Mouse (Mus musculus): Measurements from ENCODE around the gene Rab15. TPM values are rescaled to one million over a fixed set of nuclear protein-coding genes. Genes with fewer than 3 reads are reported as not detected.

Rab15 gene
- polyA plus RNA-seq, 1 experiment, result 0.06 TPM

GRCm38 (mm10) chr12:76776898-76777297 is 45.8 kb downstream of the Rab15 start:
- no peak overlapping the region for H3ac ChIP-seq (ENCODE audit: control insufficient read depth, insufficient read length, low read depth)
- H3K79me2 ChIP-seq (ENCODE audit: control insufficient read depth, insufficient read depth), result no peaks in the 10 kb centered on the region
- no peaks in the 10 kb centered on the region for H3K79me3 ChIP-seq (ENCODE audit: low read depth)
- H3K27me3 ChIP-seq (ENCODE audit: control insufficient read depth, insufficient read depth, insufficient read length), result no peaks in the 10 kb centered on the region
- no peaks in the 10 kb centered on the region for H3K36me3 ChIP-seq (ENCODE audit: control insufficient read depth, insufficient read depth)
- TF ChIP-seq USF1 (IDR thresholded peaks at IDR 0.05; ENCODE audit: low read depth), result no peak
- no peak for TF ChIP-seq CTCF (IDR thresholded peaks at IDR 0.05; ENCODE audit: control insufficient read depth, insufficient read depth, insufficient read length)
- TF ChIP-seq CEBPB (IDR thresholded peaks at IDR 0.05; ENCODE audit: low read depth), result no peak
- no peak overlapping the region for H3K4me3 ChIP-seq (ENCODE audit: insufficient read depth, poor library complexity, severe bottlenecking)

- no peaks in the 10 kb centered on the region for H3K36me3 ChIP-seq (ENCODE audit: control insufficient read depth, insufficient read depth)
- no peak overlapping the region for H3K4me3 ChIP-seq (ENCODE audit: insufficient read depth, poor library complexity, severe bottlenecking)
- TF ChIP-seq CTCF (IDR thresholded peaks at IDR 0.05; ENCODE audit: control insufficient read depth, insufficient read depth, insufficient read length), result no peak
- no peak for TF ChIP-seq USF1 (IDR thresholded peaks at IDR 0.05; ENCODE audit: low read depth)
- no peak for TF ChIP-seq MYOD1 (IDR thresholded peaks at IDR 0.05; ENCODE audit: control insufficient read depth, insufficient read length, low read depth)
- no peak for TF ChIP-seq FOSL1 (IDR thresholded peaks at IDR 0.05; ENCODE audit: insufficient read depth, low read length, poor library complexity, severe bottlenecking)
- no peak for TF ChIP-seq CEBPB (IDR thresholded peaks at IDR 0.05; ENCODE audit: low read depth)
- TF ChIP-seq MYOG (IDR thresholded peaks at IDR 0.05; ENCODE audit: control insufficient read depth, extremely low read depth, insufficient read length), result no peak
- no peak for TF ChIP-seq MAX (IDR thresholded peaks at IDR 0.05)
- H3K27me3 ChIP-seq (ENCODE audit: control insufficient read depth, insufficient read depth, insufficient read length), result no peaks in the 10 kb centered on the region
- no peak overlapping the region for H3ac ChIP-seq (ENCODE audit: control insufficient read depth, insufficient read length, low read depth)
- no peaks in the 10 kb centered on the region for H3K79me2 ChIP-seq (ENCODE audit: control insufficient read depth, insufficient read depth)
- H3K79me3 ChIP-seq (ENCODE audit: low read depth), result no peaks in the 10 kb centered on the region
These were observed 47.6 kb downstream of the Rab15 start for GRCm38 (mm10) chr12:76775132-76775531.

GRCm38 (mm10) chr12:76774652-76775051 is 48.1 kb downstream of the Rab15 start:
- Histone ChIP-seq H3ac (ENCODE audit: control insufficient read depth, insufficient read length, low read depth) (no peak overlapping the region), H3K4me3 (ENCODE audit: insufficient read depth, poor library complexity, severe bottlenecking) (no peak overlapping the region), H3K27me3 (ENCODE audit: control insufficient read depth, insufficient read depth, insufficient read length) (no peaks in the 10 kb centered on the region), H3K79me2 (ENCODE audit: control insufficient read depth, insufficient read depth) (no peaks in the 10 kb centered on the region), H3K79me3 (ENCODE audit: low read depth) (no peaks in the 10 kb centered on the region), H3K36me3 (ENCODE audit: control insufficient read depth, insufficient read depth) (no peaks in the 10 kb centered on the region)
- TF ChIP-seq CEBPB (IDR thresholded peaks at IDR 0.05; ENCODE audit: low read depth) (no peak), CTCF (IDR thresholded peaks at IDR 0.05; ENCODE audit: control insufficient read depth, insufficient read depth, insufficient read length) (no peak), USF1 (IDR thresholded peaks at IDR 0.05; ENCODE audit: low read depth) (no peak), MAX (IDR thresholded peaks at IDR 0.05) (no peak), FOSL1 (IDR thresholded peaks at IDR 0.05; ENCODE audit: insufficient read depth, low read length, poor library complexity, severe bottlenecking) (no peak)

DNA sequence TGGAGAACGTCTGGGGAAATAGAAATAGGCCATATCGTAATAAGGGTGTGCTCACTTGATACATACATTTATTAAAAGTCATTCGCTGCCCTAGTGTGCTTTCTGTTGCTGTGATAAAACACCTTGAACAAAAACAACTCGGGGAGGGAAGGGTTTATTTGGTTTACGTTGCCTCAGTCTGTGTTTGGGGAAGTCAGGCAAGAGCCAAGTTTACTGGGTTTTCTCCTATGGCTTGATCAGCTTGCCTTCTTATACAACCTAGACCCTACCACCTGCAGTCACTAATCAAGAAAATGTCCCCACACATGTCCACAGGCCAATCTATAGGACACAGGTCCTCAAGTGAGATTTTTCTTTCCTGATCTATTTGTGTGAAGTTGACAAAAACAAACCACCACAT is 51.2 kb downstream of the Rab15 start:
- Histone ChIP-seq H3K36me3 (ENCODE audit: control insufficient read depth, insufficient read depth) (no peaks in the 10 kb centered on the region), H3K79me3 (ENCODE audit: low read depth) (no peaks in the 10 kb centered on the region), H3K79me2 (ENCODE audit: control insufficient read depth, insufficient read depth) (no peaks in the 10 kb centered on the region), H3K27me3 (ENCODE audit: control insufficient read depth, insufficient read depth, insufficient read length) (no peaks in the 10 kb centered on the region), H3ac (ENCODE audit: control insufficient read depth, insufficient read length, low read depth) (no peak overlapping the region), H3K4me3 (ENCODE audit: insufficient read depth, poor library complexity, severe bottlenecking) (no peak overlapping the region)
- TF ChIP-seq MYOG (IDR thresholded peaks at IDR 0.05; ENCODE audit: control insufficient read depth, extremely low read depth, insufficient read length) (no peak), MAX (IDR thresholded peaks at IDR 0.05) (no peak), FOSL1 (IDR thresholded peaks at IDR 0.05; ENCODE audit: insufficient read depth, low read length, poor library complexity, severe bottlenecking) (no peak), CTCF (IDR thresholded peaks at IDR 0.05; ENCODE audit: control insufficient read depth, insufficient read depth, insufficient read length) (no peak)

- Histone ChIP-seq H3K4me3 (ENCODE audit: insufficient read depth, poor library complexity, severe bottlenecking) (no peak overlapping the region), H3K36me3 (ENCODE audit: control insufficient read depth, insufficient read depth) (no peaks in the 10 kb centered on the region), H3K27me3 (ENCODE audit: control insufficient read depth, insufficient read depth, insufficient read length) (no peaks in the 10 kb centered on the region), H3ac (ENCODE audit: control insufficient read depth, insufficient read length, low read depth) (no peak overlapping the region), H3K79me3 (ENCODE audit: low read depth) (no peaks in the 10 kb centered on the region), H3K79me2 (ENCODE audit: control insufficient read depth, insufficient read depth) (peaks cover 3% of the 10 kb centered on the region)
- TF ChIP-seq USF1 (IDR thresholded peaks at IDR 0.05; ENCODE audit: low read depth) (no peak), MAX (IDR thresholded peaks at IDR 0.05) (no peak), CEBPB (IDR thresholded peaks at IDR 0.05; ENCODE audit: low read depth) (no peak), FOSL1 (IDR thresholded peaks at IDR 0.05; ENCODE audit: insufficient read depth, low read length, poor library complexity, severe bottlenecking) (no peak), CTCF (IDR thresholded peaks at IDR 0.05; ENCODE audit: control insufficient read depth, insufficient read depth, insufficient read length) (no peak), MYOG (IDR thresholded peaks at IDR 0.05; ENCODE audit: control insufficient read depth, extremely low read depth, insufficient read length) (no peak), MYOD1 (IDR thresholded peaks at IDR 0.05; ENCODE audit: control insufficient read depth, insufficient read length, low read depth) (no peak)
These were observed 51.7 kb downstream of the Rab15 start for GRCm38 (mm10) chr12:76770841-76771500.

GRCm38 (mm10) chr12:76765901-76766630 is 56.6 kb downstream of the Rab15 start:
- Histone ChIP-seq H3ac (ENCODE audit: control insufficient read depth, insufficient read length, low read depth) (peak overlapping the region; percentile 75), H3K79me3 (ENCODE audit: low read depth) (no peaks in the 10 kb centered on the region), H3K4me3 (ENCODE audit: insufficient read depth, poor library complexity, severe bottlenecking) (peak overlapping the region; percentile 41), H3K36me3 (ENCODE audit: control insufficient read depth, insufficient read depth) (no peaks in the 10 kb centered on the region), H3K27me3 (ENCODE audit: control insufficient read depth, insufficient read depth, insufficient read length) (no peaks in the 10 kb centered on the region), H3K79me2 (ENCODE audit: control insufficient read depth, insufficient read depth) (peaks cover 6% of the 10 kb centered on the region)
- TF ChIP-seq FOSL1 (IDR thresholded peaks at IDR 0.05; ENCODE audit: insufficient read depth, low read length, poor library complexity, severe bottlenecking), result no peak
- TF ChIP-seq USF1 (IDR thresholded peaks at IDR 0.05; ENCODE audit: low read depth), result no peak
